Mouse (Mus musculus) urinary bladder, postnatal 36 days (tissue): ENCODE data around the gene Asic1.
A peak's percentile ranks its signal among the peaks of the same experiment; 100 is the strongest.
"Not testable (repeated sequence)": the region's sequence is repeated elsewhere in the genome, so short reads cannot be mapped to it uniquely, and the experiment has no call there.

Experiments
- DNase-seq, 2 experiments: peaks; one replicate each; pipeline ENCODE4 v3.0.0; 2022; ENCODE audit warnings: low spot score in 2 of 2, mixed read lengths in 1 of 2

Asic1 gene

GRCm38 (mm10) chr15:99663964-99664599 is 6.1 kb upstream of the Asic1 start:
- DNase-seq = no peak

- peak in 1 of 2 experiments; percentile 73 for DNase-seq
Measured at GRCm38 (mm10) chr15:99664600-99665451, 5.3 kb upstream of the Asic1 start.

DNA sequence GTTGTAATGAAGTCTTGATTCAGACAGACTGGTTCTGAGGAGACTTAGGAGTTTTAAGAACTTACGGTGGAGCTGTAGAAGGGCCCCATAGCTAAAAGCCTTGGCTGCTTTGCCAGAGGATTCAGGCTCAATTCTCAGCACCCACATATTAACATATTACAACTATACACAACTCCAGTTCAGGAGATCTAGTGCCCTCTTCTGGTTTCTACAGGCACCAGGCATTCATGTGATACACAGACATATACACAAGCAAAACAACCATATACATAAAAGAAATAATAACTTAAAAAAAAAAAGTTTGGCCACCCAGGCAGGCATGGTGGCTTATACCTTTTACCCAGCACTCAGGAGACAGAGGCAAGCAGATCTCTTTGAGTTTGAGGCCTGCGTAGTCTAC is 2.6 kb upstream of the Asic1 start:
- no peak for DNase-seq

- peak; percentile 66 to 70 for DNase-seq
Measured at GRCm38 (mm10) chr15:99668881-99669280, 1.3 kb upstream of the Asic1 start.

GRCm38 (mm10) chr15:99669392-99669791 is 776 bp upstream of the Asic1 start:
- no peak for DNase-seq

DNA sequence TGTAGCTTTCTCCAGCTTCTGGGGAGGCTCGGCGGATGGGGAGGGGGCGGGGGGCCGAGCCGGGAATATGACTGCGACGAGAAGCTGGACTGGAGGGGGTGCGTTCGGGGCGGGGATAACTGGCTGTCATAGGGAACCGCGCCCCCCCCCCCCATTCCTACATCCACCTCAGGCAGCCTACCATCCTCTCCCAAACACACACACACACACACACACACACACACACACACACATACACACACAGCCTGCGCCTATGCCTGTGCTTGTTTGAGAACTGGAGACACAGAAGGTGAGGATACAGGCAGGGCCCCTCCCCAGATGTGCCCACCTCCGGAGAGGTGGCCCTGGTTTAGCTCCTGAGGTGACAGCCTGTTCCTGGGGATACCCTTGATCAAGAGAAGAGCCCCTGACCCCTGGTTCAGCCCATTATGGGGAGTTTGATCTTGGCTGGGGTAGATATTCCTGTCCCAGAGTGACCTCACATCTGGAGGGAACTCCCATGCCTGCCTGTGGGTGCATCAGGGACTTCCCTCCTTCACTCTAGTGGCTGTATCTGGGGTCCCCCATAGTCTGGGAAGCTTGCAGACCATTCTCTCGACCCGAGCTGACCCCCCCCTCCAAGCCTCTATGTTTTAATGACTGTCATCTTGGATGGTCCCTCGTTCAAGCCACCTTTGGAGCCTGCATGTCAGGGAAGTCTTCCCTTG is 949 bp downstream of the Asic1 start:
- DNase-seq = no peak

GRCm38 (mm10) chr15:99671783-99672182 is 1.6 kb downstream of the Asic1 start:
- DNase-seq = no peak

DNA sequence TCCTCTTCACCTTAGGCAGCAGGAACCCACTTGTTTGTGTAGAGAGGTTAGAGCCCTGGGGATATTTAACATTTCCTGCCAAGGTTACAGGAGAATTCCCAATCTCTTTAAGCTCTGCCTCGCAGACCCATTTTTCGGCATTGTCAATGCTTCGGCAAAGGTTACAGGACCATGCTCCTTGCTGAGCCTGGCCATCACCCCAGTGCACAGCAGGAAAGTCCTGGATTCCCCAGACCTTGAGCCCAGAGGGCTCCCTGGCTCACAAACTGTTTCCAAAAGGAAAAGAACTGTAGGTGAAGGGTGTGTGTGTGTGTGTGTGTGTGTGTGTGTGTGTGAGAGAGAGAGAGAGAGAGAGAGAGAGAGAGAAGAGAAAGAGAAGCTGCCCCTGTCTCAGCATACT is 4.7 kb downstream of the Asic1 start:
- DNase-seq = no peak

- DNase-seq = no peak
Measured at GRCm38 (mm10) chr15:99677089-99677488, 6.9 kb downstream of the Asic1 start.

DNA sequence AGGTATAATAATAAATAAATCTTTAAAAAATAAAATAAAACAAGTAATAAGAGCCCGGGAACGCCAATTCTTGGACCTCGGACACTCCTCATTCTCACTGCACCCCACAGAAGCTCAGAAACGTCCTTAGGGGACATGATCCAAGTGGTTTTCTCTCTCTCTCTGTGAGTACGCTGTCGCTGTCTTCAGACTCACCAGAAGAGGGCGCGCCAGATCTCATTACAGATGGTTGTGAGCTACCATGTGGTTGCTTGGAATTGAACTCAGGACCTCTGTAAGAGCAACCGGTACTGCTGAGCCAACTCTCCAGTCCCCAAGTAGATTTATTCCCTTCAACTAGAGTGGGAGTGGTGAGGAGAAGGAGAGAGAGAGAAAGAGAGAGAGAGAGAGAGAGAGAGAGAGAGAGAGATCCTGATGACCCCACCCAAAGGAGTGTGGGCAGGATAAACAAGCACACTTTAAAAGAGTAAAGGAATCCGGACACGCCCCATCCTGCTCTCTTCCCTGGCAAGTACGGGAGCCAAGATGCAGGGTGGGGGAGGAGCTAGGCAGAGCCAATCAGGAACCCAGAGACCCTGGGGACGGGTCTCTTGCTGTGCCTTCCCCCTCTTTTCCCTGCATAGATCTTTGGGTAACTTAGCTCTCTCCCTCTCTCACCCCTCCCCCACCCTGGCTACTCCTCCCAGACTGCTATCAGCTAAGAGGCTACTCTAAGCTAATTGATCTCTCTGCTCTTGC is 8.1 kb downstream of the Asic1 start:
- DNase-seq = no peak

- DNase-seq = no peak
Measured at GRCm38 (mm10) chr15:99679008-99679407, 8.8 kb downstream of the Asic1 start.

DNA sequence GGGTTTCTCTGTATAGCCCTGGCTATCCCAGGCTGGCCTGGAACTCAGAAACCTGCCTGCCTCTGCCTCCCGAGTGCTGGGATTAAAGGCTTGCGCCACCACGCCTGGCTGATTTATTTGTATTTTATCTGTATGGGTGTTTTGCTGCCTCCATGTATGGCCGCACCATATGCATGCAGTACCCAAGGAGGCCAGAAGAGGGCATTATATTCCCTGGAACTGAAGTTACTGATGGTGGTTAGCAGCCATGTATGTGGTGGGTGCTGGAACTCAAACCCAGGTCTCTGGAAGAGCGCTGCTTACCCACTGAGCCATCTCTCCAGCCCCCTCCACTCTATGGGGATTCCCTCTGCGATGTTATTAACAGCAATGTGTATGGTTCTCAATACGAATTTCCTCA is 12.7 kb downstream of the Asic1 start:
- DNase-seq = no peak

- DNase-seq = no peak
Measured at GRCm38 (mm10) chr15:99684156-99684555, 14.0 kb downstream of the Asic1 start.

GRCm38 (mm10) chr15:99688712-99689111 is 18.5 kb downstream of the Asic1 start:
- peak in 1 of 2 experiments; percentile 43 for DNase-seq

GRCm38 (mm10) chr15:99690924-99691323 is 20.8 kb downstream of the Asic1 start:
- no peak for DNase-seq

DNA sequence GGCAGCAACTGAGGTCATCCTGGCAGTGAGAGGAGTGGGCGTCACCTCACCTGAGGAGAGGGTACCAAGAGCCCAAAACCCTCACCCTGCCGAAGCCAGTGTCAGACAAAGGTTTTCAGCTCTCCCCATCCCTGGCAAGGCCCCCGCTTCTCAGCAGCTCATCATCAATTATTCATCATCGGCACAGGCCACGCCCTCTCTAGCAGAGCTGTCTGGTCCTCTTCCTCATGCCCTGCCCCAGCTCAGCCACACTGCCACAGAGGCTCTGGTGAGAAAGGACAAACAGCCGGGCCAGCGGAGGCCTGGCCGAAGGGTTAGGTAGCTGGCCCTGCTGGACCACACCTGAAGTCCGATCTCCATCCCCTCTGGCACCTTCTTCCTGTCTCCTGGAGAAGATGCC is 21.8 kb downstream of the Asic1 start:
- no peak for DNase-seq

DNA sequence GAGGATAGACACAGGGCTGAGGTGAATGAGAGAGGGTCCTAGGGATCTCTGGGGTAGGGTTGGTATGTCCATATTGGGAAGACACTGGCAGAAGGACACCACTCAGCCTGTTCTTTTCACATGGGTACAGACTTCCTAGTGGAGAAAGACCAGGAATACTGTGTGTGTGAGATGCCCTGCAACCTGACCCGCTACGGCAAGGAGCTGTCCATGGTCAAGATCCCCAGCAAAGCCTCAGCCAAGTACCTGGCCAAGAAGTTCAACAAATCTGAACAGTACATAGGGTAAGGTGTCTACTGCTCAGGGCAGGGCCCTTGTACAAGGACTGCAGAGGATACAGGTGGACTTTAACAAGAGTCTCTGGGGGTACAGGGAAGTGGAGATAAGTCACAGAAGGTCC is 27.1 kb downstream of the Asic1 start:
- no peak for DNase-seq

- DNase-seq = no peak
Measured at GRCm38 (mm10) chr15:99698533-99699085, 28.4 kb downstream of the Asic1 start.

- no peak for DNase-seq
Measured at GRCm38 (mm10) chr15:99699715-99700114, 29.5 kb downstream of the Asic1 start.

DNA sequence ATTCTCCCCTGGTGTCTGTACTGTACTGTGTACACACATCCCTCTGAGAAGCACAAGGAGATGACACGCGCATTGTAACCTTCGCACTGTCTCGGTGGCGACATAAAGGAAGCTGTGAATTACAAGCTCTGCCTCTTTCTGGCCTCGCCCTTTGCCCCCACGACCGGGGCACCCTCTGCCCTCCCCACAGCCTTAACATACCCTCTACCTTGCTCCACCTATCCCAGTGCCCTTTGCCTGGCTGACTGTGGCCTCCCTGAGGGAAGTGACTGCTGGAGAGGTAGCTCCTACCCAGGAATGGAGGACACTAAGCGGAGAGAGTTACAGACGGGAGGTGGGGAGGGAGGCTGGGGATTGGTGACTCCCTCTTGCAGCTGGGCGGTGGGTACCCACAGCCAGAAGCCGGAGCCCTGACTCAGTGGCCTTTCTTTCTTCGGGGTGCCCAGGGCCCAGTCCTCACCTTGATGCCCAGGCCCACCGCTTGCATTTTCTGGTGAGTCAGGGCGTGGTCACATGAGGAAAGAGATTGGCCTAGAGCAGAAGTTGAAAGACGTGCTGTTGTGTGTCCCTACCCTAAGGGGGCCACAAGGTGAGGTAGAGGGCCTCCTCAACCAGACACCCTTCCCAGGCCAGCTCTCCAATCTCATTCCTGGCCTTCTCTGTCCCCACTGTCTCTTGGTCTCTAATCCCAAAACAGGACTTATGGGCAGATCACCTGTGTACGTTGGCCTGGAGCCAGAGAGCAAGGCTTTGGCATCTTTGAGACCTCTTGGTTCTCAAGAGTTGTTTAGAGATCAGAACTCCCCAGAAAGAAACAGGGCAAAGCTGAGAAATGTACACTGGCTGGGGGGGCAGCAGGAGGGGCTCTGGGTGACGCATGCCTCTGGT is 30.3 kb downstream of the Asic1 start:
- DNase-seq = no peak

DNA sequence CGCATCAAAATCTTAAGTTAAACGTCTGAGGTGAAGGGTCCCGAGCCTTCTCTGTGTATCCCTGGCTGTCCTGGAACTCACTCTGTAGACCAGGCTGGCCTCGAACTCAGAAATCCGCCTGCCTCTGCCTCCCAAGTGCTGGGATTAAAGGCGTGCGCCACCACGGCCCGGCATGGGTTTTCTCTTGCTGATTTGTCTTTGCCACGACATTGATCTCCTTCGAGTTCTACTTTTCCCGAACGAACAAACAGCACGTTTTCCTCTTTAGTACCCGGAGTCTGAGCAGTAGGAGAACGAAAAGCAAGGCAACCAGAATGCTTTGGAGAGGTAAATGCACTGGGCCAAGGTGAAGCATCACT is 31.5 kb downstream of the Asic1 start:
- not testable (repeated sequence) for DNase-seq
